22 mouse cellular contexts compared by ENCODE assay signal in the genomic region with DNA sequence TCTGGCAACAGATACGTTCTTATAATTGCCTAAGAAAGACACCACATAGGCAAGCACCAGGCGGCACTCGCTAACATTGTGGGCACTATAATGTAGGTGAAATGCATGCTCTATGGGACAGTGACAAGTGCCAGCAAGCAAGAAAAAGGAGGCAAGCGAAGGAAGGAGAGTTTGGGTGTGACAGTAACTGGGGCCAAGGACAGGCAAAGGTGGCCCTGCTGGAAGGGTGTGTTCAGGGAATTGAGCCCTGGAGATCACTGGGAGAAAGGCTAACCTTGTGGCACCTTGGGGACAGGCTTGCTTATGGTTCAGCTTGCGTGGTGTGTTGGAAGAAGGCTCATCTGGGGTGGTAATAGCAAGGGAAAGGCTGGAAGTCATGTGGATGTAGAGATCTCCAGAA.
"Had no signal": no experiment of that assay in that cellular context is flagged by ENCODE, and none has a peak within 500 bp of the region (broad histone marks: within the 10 kb centered on the region; RNA-seq: fewer than 3 reads in every experiment).

No protein-coding gene starts in this region.

- H3K36me3 ChIP-seq: lung, embryonic 15.5 days; midbrain, embryonic 13.5 days; neural tube, embryonic 13.5 days; neural tube, embryonic 15.5 days; stomach, embryonic 15.5 days had no signal

- H3K4me1 ChIP-seq: lung, embryonic 15.5 days; midbrain, embryonic 13.5 days; neural tube, embryonic 13.5 days; neural tube, embryonic 15.5 days had no signal

- ATAC-seq: liver, postnatal 0 days; lung, postnatal 0 days; midbrain, embryonic 13.5 days; midbrain, embryonic 16.5 days had no signal

- H3K27ac ChIP-seq: lung, embryonic 15.5 days; macrophage; midbrain, embryonic 13.5 days; neural tube, embryonic 13.5 days; neural tube, embryonic 15.5 days; stomach, embryonic 15.5 days had no signal

- H3K9me3 ChIP-seq: lung, embryonic 15.5 days; megakaryocyte, embryonic 14.5 days; midbrain, embryonic 13.5 days; neural tube, embryonic 13.5 days; neural tube, embryonic 15.5 days; stomach, embryonic 15.5 days had no signal

- H3K4me3 ChIP-seq: lung, embryonic 15.5 days; megakaryocyte, embryonic 14.5 days; midbrain, embryonic 13.5 days; myocyte; neural tube, embryonic 13.5 days; neural tube, embryonic 15.5 days; stomach, embryonic 15.5 days had no signal

- DNase-seq: liver, postnatal 0 days; lung, adult 2 months; lung, postnatal 14 days; lung, postnatal 36 days; retina, postnatal 1 day; right cerebral cortex, adult 18-20 months; right cerebral cortex, postnatal 25 days; right cerebral cortex, postnatal 4 days; thymus, adult 18-20 months; thymus, postnatal 14 days; thymus, postnatal 36 days had no signal

- H3K4me2 ChIP-seq: lung, embryonic 15.5 days; midbrain, embryonic 11.5 days; midbrain, embryonic 13.5 days; neural tube, embryonic 13.5 days; neural tube, embryonic 15.5 days; stomach, embryonic 15.5 days had no signal

- H3K27me3 ChIP-seq: lung, embryonic 15.5 days; midbrain, embryonic 13.5 days; neural tube, embryonic 13.5 days; neural tube, embryonic 15.5 days; stomach, embryonic 15.5 days had no signal

- H3K9ac ChIP-seq: liver, postnatal 0 days; lung, embryonic 15.5 days; midbrain, embryonic 13.5 days; neural tube, embryonic 13.5 days; neural tube, embryonic 15.5 days; stomach, embryonic 15.5 days had no signal
